Mouse (Mus musculus) heart, postnatal 0 days (tissue): ENCODE data around the gene Fam89b.

ENCODE experiments used
- CTCF ChIP-seq: IDR thresholded peaks from 2 replicates; pipeline ENCODE4 v1.5.1; 2016; ENCODE audit warnings: antibody characterized with exemption, control low read depth, low read depth
- EP300 ChIP-seq: IDR thresholded peaks from 2 replicates; pipeline ENCODE4 v1.6.1; 2016; ENCODE audit warnings: antibody characterized with exemption, low read depth

- no peak for TF ChIP-seq EP300
- TF ChIP-seq CTCF: no peak
These were observed 43.0 kb downstream of the Fam89b start for GRCm38 (mm10) chr19:5686437-5686836.
